Mouse (Mus musculus) brain, embryonic 14.5 days (tissue): ENCODE results near the gene Gpr35. TPM values are rescaled to one million over a fixed set of nuclear protein-coding genes. Genes with fewer than 3 reads are reported as not detected.

ENCODE experiments used
- DNase-seq: peaks from one replicate; pipeline ENCODE4 v3.0.0-alpha.2; 2011; ENCODE audit warnings: low read depth
- CTCF ChIP-seq: fragments of 200-500 bp; IDR thresholded peaks from 2 replicates; pipeline ENCODE4 v1.5.1; 2012; ENCODE audit warnings: inconsistent platforms, mild to moderate bottlenecking, moderate library complexity, borderline replicate concordance; ENCODE audit not compliant: insufficient read depth, insufficient read length; ENCODE audit errors: extremely low read depth
- POLR2A ChIP-seq: fragments of 200-500 bp; IDR thresholded peaks from 2 replicates; pipeline ENCODE4 v1.6.1; 2012; ENCODE audit warnings: mild to moderate bottlenecking, inconsistent platforms, borderline replicate concordance; ENCODE audit not compliant: poor library complexity, insufficient read depth, insufficient read length, severe bottlenecking; ENCODE audit errors: extremely low read depth
- polyA plus RNA-seq: library from polyadenylated mRNA; depleted of rRNA; stranded (reverse); fragments of >200 nt; gene quantifications from 2 replicates; pipeline ENCODE4 v1.2.3, GENCODE M21; 2012

Gpr35 gene
- polyA plus RNA-seq, 1 experiment = 0.64 TPM

- no peak for DNase-seq
- TF ChIP-seq POLR2A (no peak), CTCF (peak; percentile 34; the same call in 1 of the 2 replicates)
These were observed 38.4 kb upstream of the Gpr35 start for GRCm38 (mm10) chr1:92912286-92912685.

GRCm38 (mm10) chr1:92914239-92914638 lies 36.4 kb upstream of the Gpr35 start:
- TF ChIP-seq POLR2A = no peak
- TF ChIP-seq CTCF = no peak

GRCm38 (mm10) chr1:92914993-92915392 lies 35.7 kb upstream of the Gpr35 start:
- no peak for DNase-seq
- TF ChIP-seq POLR2A = no peak
- no peak for TF ChIP-seq CTCF

More at GRCm38 (mm10) chr1:92914239-92914638, 36.4 kb upstream of the Gpr35 start:
- DNase-seq = no peak

GRCm38 (mm10) chr1:92916725-92917124 lies 33.9 kb upstream of the Gpr35 start:
- no peak for TF ChIP-seq CTCF
- no peak for DNase-seq

GRCm38 (mm10) chr1:92919151-92919550 lies 31.5 kb upstream of the Gpr35 start:
- TF ChIP-seq POLR2A (no peak), CTCF (no peak)
- DNase-seq = no peak

GRCm38 (mm10) chr1:92919775-92920174 lies 30.9 kb upstream of the Gpr35 start:
- no peak for DNase-seq
- TF ChIP-seq CTCF = no peak
- TF ChIP-seq POLR2A = no peak

- no peak for DNase-seq
- no peak for TF ChIP-seq CTCF
- no peak for TF ChIP-seq POLR2A
These were observed 30.0 kb upstream of the Gpr35 start for GRCm38 (mm10) chr1:92920474-92921200.

GRCm38 (mm10) chr1:92921496-92921895 lies 29.2 kb upstream of the Gpr35 start:
- DNase-seq = no peak
- no peak for TF ChIP-seq CTCF
- TF ChIP-seq POLR2A = no peak

GRCm38 (mm10) chr1:92930171-92930706 lies 20.4 kb upstream of the Gpr35 start:
- TF ChIP-seq POLR2A (no peak), CTCF (no peak)
- no peak for DNase-seq

- TF ChIP-seq CTCF (no peak), POLR2A (no peak)
- DNase-seq = no peak
These were observed 17.1 kb upstream of the Gpr35 start for GRCm38 (mm10) chr1:92933611-92934010.

GRCm38 (mm10) chr1:92934182-92934827 lies 16.4 kb upstream of the Gpr35 start, which contains the start of gene Capn10:
Gene Capn10, plus strand, starts transcription at chr1:92934376.
- peak; percentile 100 for DNase-seq
- TF ChIP-seq POLR2A (peak; percentile 45; the same call in 1 of the 2 replicates), CTCF (no peak)
